Mouse (Mus musculus): ENCODE measurements around the gene Dab1.

DNA sequence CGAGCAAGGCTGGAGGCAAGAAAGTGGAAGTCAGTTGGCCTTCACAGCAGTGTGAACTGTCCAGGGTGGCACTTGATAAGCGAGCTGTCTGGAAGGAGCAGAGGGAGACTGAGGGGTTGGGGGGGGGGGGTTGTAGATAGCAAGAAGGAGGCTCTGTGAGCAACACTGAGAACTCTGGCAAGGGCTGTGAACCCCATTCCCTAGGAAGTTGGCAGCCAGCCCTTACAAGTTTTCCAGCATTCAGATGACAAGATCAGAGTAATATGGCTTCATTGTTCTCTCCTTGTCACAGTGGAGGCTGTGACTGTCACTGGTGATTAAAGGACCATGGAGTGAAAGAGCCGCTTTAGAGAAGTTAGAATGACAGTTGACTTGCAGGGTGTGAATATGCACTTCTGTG is 662.4 kb downstream of the Dab1 start:
- no peak for TF ChIP-seq POLR2A (IDR thresholded peaks at IDR 0.05; ENCODE audit: low read depth, low read length)
- TF ChIP-seq CTCF (IDR thresholded peaks at IDR 0.05; ENCODE audit: extremely low read depth, insufficient read depth, insufficient read length, insufficient replicate concordance), result no peak

Data from spleen, adult 2 months (tissue).